Mouse (Mus musculus) left cerebral cortex, adult 8-10 months (tissue): Measurements from ENCODE around the gene Tlk1. TPM values are rescaled to one million over a fixed set of nuclear protein-coding genes. Genes with fewer than 3 reads are reported as not detected.
"Not testable (repeated sequence)": the region's sequence is repeated elsewhere in the genome, so short reads cannot be mapped to it uniquely, and the experiment has no call there.

Source experiments
- DNase-seq, 2 experiments: peaks; one replicate each; pipeline ENCODE4 v3.0.0; 2022; ENCODE audit warnings: low spot score in 2 of 2
- total RNA-seq, 4 experiments: library from RNA; stranded (reverse); gene quantifications; 2 replicates each; pipeline ENCODE4 v1.2.4; 2022

The Tlk1 gene
- total RNA-seq, 4 experiments from 2014 or later, result 90.1 to 104 (median 97.0) TPM

GRCm38 (mm10) chr2:70833261-70833660 is 7.7 kb upstream of the Tlk1 start:
- DNase-seq, result no peak

- no peak for DNase-seq
Measured at GRCm38 (mm10) chr2:70831709-70832350, 6.3 kb upstream of the Tlk1 start.

- no peak for DNase-seq
Measured at GRCm38 (mm10) chr2:70830683-70831082, 5.2 kb upstream of the Tlk1 start.

GRCm38 (mm10) chr2:70829946-70830610 is 4.5 kb upstream of the Tlk1 start:
- no peak for DNase-seq

GRCm38 (mm10) chr2:70827780-70828179 is 2.3 kb upstream of the Tlk1 start:
- DNase-seq, result no peak

GRCm38 (mm10) chr2:70826436-70827230 is 1.1 kb upstream of the Tlk1 start:
- no peak for DNase-seq

- DNase-seq, result peak; percentile 64 to 69
Measured at GRCm38 (mm10) chr2:70824838-70825370, 624 bp downstream of the Tlk1 start.

GRCm38 (mm10) chr2:70823926-70824800 is 1.4 kb downstream of the Tlk1 start:
- DNase-seq, result no peak

GRCm38 (mm10) chr2:70823434-70823833 is 2.1 kb downstream of the Tlk1 start:
- DNase-seq, result no peak

- no peak for DNase-seq
Measured at GRCm38 (mm10) chr2:70816939-70817338, 8.6 kb downstream of the Tlk1 start.

- no peak for DNase-seq
Measured at GRCm38 (mm10) chr2:70816016-70816415, 9.5 kb downstream of the Tlk1 start.

GRCm38 (mm10) chr2:70813608-70814007 is 11.9 kb downstream of the Tlk1 start:
- DNase-seq, result no peak

- no peak for DNase-seq
Measured at GRCm38 (mm10) chr2:70811476-70811875, 14.1 kb downstream of the Tlk1 start.

- DNase-seq, result no peak
Measured at GRCm38 (mm10) chr2:70809921-70810320, 15.6 kb downstream of the Tlk1 start.

- DNase-seq, result no peak
Measured at GRCm38 (mm10) chr2:70808681-70809080, 16.8 kb downstream of the Tlk1 start.

GRCm38 (mm10) chr2:70807678-70808077 is 17.9 kb downstream of the Tlk1 start:
- DNase-seq, result not testable (repeated sequence)

- no peak for DNase-seq
Measured at GRCm38 (mm10) chr2:70806020-70806419, 19.5 kb downstream of the Tlk1 start.

GRCm38 (mm10) chr2:70803696-70804095 is 21.8 kb downstream of the Tlk1 start:
- not testable (repeated sequence) for DNase-seq

- DNase-seq, result no peak
Measured at GRCm38 (mm10) chr2:70802658-70803057, 22.9 kb downstream of the Tlk1 start.

- DNase-seq, result no peak
Measured at GRCm38 (mm10) chr2:70801543-70801942, 24.0 kb downstream of the Tlk1 start.

GRCm38 (mm10) chr2:70800396-70800795 is 25.1 kb downstream of the Tlk1 start:
- DNase-seq, result no peak
